Mouse (Mus musculus) spleen, postnatal 10 days (tissue): ENCODE measurements around the gene Fgfr2.
"Not testable (repeated sequence)": the region's sequence is repeated elsewhere in the genome, so short reads cannot be mapped to it uniquely, and the experiment has no call there.

ENCODE experiments used
- DNase-seq, 2 experiments: peaks; one replicate each; pipeline ENCODE4 v3.0.0; 2021 to 2022; ENCODE audit warnings: low spot score in 2 of 2

Gene Fgfr2

DNA sequence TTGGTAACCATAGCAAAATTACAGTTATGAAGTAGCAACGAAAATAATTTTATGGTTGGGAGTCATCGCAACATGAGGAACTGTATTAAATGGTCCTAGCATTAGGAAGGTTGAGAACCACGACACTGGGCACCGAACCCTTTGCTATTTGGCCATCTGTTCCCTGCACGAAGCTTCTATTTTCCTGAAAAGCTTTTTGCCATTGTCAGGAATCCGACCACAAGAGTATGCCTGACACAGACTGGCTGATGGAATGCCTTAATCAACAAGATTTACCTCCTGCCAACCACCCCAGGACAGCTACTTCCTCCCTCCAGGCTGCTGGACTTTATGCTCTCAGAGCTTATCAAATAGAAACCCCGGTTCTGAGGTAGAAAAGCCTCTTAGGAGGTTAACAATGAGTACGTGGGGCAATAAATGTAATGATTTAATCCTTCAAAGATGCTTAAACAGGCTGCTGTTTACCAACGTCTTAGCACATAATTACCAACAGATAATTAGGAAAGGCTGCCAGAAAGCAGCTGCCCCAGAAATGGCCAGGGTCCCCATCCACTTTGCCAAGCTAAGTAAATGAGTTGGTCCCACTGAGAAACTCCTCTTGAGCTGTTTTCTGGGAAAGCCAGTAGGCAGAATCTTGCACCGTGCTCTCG, 668.0 kb downstream of the Fgfr2 start:
- DNase-seq, result no peak

- DNase-seq, result no peak
These were observed 673.0 kb downstream of the Fgfr2 start for GRCm38 (mm10) chr7:132449891-132450735.

DNA sequence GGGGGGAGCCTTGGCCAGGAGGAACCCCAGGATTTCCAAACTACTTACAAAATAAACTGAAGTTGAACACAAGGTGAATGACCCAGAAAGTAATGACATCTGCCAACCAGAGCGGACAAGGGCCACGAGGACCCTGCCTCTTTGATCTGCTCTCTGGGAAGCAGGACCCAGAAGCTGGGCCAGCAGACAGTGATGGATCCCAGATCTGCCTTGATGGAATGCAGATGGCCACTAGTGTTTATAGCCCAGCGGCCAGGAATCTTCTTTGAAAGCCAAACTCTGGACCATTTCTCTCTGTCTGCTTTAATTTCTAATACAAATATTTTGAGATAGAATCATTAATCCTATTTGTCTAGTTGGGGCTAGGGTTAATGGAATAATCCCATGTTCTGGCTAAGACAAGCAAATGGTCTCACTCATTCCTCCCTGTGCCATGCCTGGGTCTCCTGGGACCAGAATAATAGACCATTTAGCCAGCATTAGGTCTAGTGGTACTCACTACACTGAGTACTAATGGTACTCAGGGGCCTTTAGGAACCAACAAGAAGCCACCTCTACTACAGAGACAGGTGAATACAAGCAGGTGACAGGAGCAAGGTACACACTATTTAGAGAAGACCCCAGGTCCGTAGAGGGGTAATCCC, 674.5 kb downstream of the Fgfr2 start:
- no peak for DNase-seq

- DNase-seq, result no peak
These were observed 675.6 kb downstream of the Fgfr2 start for GRCm38 (mm10) chr7:132447558-132447957.

DNA sequence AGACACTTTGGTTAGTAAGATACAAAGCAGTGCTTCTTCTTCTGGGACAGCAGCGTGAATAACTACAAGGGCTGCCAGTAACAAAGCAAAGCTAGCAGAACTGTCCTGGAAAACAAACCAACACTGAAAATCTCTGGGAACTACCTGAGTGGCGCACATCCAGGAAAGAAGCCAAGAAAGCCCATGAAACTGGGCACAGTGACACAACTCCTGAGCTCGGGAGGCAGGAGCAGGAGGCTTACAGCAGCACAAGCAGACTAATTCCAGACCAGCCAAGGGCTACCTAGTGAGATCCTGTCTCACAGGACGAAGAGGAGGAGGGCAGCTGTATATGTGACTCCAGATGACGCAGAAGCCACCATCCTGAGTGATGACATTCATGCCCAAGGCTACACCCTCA, 676.3 kb downstream of the Fgfr2 start:
- no peak for DNase-seq

- no peak for DNase-seq
These were observed 678.9 kb downstream of the Fgfr2 start for GRCm38 (mm10) chr7:132444221-132444620.

DNA sequence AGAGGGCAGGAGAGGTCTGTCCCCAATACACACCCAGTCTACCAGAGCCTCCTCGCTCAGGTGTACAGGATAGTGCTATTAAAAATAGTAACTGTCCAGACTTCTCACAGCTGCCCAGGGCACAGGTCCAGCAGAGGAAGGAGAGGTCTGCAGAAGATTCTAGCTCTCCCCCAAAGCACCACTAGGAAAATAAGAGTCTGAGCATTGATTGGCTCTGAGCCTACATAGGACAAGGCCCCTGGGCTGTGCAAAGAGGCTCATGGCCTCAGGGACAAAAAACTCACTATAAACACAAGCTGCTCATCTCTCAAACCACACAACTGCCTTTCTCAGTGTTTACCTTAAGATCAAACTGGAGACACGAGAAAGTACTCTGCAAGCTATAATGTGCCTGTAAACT, 679.4 kb downstream of the Fgfr2 start:
- DNase-seq, result no peak

- DNase-seq, result no peak
These were observed 680.0 kb downstream of the Fgfr2 start for GRCm38 (mm10) chr7:132443134-132443533.

- DNase-seq, result not testable (repeated sequence)
These were observed 680.9 kb downstream of the Fgfr2 start for GRCm38 (mm10) chr7:132442133-132442763.

- no peak for DNase-seq
These were observed 683.2 kb downstream of the Fgfr2 start for GRCm38 (mm10) chr7:132439916-132440315.

DNA sequence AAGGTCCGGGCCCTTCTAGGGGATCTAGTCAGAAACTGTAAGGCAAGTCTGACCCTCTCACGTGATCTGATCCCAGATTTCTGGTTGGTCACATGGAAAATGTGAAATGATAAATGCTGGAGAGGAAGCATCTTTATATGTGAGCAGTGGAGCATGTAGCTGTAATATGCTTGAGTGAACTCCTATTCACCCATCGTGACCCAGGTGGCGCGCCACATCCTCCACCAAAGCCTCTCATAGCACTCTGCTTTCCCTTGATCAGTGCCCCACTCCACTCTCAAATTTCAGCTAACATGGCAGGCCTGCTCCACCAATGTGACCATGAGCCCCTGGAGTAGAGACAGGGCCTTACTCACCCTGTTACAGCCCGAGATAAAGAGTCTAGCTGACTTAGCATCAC, 685.1 kb downstream of the Fgfr2 start:
- DNase-seq, result no peak

DNA sequence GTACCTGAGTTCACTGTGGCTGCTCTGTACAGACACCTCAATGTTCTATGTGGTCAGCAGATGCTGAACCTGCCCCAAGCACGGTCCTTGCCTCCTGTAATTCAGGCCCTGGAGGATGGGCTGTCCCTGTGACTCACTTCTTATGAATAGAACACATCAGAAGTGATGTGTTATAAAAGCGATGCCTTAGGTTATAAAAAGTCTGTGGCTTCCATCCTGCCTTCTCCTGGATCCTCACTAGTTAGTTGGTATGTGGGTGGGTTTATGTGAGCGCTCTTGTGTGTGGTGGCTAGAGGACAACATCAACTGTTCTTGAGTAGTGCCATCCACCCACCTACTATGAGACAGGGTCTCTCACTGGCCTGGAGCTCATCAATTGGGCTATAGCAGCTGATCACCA, 685.7 kb downstream of the Fgfr2 start:
- DNase-seq, result no peak

DNA sequence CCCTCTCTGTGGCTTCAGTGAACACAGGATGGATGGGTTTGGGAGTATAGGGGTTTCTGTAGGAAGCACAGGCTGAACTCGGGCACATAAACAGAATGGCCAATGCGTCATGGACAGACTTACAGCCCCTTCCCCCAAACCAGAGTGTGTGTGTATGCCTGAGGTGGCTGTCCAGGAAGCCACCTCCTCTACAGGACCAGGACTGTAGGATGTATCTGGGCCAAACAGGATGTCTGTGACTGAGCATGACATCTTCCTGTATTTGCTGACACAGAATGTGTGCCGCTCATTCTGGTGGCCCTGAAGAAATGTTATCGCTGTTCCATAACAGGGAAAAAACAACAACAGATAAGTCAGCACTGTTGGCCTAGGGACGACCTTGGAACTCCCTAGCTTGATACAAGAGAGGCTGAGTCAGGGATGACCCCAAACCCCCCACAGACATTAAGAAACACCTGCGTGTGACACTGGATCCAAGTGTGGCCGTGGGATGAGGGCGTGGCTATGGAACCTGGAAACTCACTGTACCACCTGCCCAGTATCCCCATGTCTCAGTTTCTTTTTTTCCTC, 687.6 kb downstream of the Fgfr2 start:
- no peak for DNase-seq

DNA sequence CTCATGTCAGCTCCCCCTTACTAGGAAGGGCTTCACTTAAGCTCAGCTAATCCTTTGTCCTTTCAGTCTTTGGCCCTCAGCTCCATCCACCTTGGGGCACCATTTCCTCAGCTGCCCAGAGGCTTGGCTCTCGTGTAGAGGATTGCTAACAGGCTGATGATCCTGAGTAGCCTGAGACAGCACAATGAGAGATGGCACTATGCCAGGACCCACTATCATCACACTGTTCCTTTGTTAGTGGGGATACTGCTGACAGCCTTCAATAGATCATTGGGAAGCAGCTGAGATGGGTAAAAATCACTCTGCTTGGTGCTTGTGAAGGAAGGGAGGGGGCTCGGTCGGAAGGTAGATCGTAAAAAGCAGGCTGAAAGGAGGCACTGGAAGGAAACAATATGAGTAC, 693.8 kb downstream of the Fgfr2 start:
- DNase-seq, result no peak

DNA sequence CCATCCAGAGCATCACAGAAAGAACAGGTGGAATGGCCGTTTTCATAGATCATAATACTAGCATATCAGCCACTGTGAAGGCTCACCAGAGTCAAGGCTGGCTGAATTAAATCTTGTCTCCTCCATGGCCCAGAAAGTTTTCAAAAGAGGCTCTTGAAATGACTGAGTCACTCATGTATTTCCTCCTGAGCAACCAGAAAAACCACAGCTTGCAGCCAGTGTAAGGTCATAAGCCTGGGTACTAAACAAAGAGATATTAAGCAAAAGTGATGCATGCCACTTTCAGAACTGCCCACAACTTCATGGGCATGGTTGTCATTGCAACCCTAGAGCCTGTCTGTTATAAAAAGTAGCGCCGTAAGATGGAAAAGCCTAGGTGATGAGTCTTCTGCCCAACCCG, 694.8 kb downstream of the Fgfr2 start:
- DNase-seq, result no peak

DNA sequence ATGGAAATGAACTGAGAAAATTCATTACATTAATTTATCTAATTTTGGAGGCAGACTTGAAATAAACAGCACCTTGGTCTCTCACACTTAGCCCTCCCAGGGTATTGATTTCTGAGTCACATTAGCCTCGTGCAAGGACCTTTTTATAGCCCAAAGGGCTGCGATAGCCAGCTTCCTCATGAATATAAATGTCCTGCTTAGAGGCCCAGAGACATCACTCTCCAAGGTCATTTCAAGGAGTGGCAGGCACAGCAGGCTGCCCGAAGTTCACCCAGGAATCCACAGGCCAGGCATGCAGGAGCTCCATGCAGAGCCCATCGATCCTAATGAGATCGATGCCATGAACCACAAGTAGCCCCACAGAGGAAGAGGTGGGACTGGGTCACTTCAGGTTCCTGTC, 697.1 kb downstream of the Fgfr2 start:
- DNase-seq, result no peak

DNA sequence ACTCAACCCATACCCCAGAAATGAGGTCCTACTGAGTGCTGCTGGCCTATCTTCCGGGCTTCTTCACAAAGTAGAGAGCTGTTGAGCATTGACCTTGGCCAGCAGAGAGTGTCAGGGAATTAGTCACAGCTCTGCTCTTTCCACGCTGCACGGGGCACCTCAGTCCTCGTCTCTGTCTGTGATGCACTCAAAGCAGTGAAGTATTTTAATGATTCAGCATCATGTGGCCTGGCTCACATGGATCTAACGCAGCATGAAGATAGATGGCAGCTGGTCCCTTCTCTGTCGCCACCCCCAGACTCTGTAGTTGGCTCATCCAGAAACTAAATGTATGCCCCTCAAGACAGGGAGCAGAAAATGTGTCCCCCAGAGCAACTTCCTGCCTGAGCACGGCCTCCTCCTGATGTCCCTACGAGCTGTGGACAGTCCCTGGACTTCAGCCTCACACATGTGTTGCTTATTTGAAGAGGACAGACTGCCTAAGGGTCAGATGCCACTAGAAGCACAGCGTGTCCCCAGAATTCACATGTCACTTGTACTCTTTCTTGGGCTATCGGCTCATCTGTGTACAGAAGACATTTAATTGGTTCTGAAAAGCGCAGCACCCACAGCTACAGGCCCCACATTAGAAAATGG, 697.7 kb downstream of the Fgfr2 start:
- no peak for DNase-seq

DNA sequence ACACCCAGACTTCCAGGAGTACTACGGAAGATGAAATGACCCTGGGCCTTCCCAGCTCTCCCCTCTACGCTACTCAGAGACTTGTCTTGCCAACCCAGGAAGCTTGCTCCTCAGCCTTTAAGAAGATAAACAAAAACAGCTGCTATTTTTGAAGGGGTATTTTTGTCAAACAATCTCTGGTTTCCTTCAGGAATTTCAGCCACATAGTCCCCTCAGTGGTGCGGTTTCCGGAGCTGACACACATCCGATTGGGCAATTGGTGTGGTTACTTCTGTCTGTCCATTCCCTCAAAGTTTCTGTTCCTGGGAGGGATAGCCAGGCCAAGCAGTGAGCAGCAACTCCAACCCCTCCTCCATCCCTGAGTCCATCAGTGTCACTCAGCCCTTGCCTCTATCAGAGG, 699.6 kb downstream of the Fgfr2 start:
- DNase-seq, result no peak

DNA sequence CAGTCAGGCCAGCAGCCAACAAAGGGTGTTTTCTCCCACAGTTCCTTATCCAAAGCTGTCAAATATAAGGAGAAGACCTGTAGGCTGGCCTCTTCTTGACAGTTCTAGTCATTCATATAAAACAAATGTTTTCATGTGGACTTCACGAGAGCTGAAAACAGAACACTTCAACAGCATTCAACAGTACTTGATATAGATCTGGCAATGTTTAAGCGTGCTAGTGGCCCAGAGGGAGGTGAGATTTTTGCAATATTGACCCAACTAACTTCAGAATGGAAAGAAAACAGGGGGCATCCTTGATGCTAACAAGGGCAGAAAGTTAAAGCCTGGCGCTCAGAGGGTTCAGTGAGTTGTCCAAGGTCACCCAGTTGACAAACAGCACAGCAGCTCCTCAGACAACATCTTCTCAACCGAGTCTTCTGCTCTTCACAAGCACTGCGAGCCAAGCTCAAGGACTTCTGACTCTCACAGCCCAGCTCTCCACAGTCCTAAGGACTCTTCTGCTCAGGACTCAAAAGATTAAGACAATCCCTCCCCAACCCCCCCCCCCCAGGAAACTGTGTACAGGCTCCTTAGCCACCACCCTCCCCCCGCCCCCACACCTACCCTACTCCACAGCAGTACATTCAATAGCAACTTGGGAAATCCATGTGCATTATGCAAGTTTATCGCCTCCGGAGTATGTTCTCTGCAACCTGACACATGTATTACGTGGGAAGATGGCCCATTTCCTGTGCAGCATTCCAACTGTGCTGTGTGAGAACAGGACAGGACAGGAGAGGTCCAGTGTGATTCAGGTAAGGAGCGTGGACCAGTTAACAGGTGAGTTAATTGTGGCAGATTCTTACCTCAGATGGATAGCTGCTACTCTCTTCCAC, 703.5 kb downstream of the Fgfr2 start:
- DNase-seq, result no peak

DNA sequence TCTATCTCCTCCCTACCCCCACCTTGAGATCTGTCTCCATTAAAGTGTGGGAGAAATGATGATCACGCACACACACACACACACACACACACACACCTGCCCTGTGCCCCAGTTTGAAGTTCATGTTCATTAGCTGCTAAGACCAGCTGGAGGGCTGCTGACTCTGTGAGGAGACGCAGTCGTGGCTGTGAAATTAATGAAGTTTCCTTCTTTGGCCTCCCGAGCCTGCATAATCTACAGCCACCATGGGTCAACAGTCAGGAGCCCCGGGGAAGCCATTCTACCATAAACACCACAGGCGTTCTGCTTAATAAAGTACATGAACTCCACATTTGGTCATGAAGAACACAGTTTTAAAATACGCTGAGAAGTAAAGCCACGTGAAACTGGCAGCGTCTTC, 706.3 kb downstream of the Fgfr2 start:
- no peak for DNase-seq

- DNase-seq, result no peak
These were observed 707.3 kb downstream of the Fgfr2 start for GRCm38 (mm10) chr7:132415866-132416265.
